Mouse (Mus musculus) kidney, postnatal 0 days (tissue): ENCODE results near the gene Ift122. TPM values are rescaled to one million over a fixed set of nuclear protein-coding genes. Genes with fewer than 3 reads are reported as not detected.

Experiments used
- ATAC-seq: fragments of 200-750 bp; cut with Nextera tagmentation; replicated peaks from 2 replicates; pipeline ENCODE4 v1.8.0; 2017; ENCODE audit warnings: low read depth, moderate number of reproducible peaks, moderate TSS enrichment, moderate library complexity; ENCODE audit not compliant: low FRiP score
- DNase-seq: peaks from one replicate; pipeline ENCODE4 v3.0.0-alpha.2; 2016; ENCODE audit warnings: low spot score
- H3K27ac ChIP-seq: fragments of 300-500 bp; sonication (generic); 2 replicates; pipeline ENCODE4 v1.5.1; 2014; ENCODE audit warnings: mild to moderate bottlenecking
- H3K27me3 ChIP-seq: fragments of 300-500 bp; sonication (generic); 2 replicates; pipeline ENCODE4 v1.6.1; 2014; ENCODE audit warnings: low read length, mixed read lengths; ENCODE audit not compliant: insufficient read depth
- H3K36me3 ChIP-seq: fragments of 300-500 bp; sonication (generic); 2 replicates; pipeline ENCODE4 v1.6.1; 2014; ENCODE audit warnings: low read length, mixed read lengths; ENCODE audit not compliant: insufficient read depth
- H3K4me1 ChIP-seq: fragments of 300-500 bp; sonication (generic); replicated peaks from 2 replicates; pipeline ENCODE4 v1.6.1; 2014; ENCODE audit warnings: antibody characterized with exemption, low read length, mixed read lengths; ENCODE audit not compliant: insufficient read depth
- H3K4me2 ChIP-seq: fragments of 300-500 bp; sonication (generic); 2 replicates; pipeline ENCODE4 v1.6.1; 2014; ENCODE audit warnings: mild to moderate bottlenecking, low read length, moderate library complexity, mixed read lengths
- H3K4me3 ChIP-seq: fragments of 300-500 bp; sonication (generic); replicated peaks from 2 replicates; pipeline ENCODE4 v1.5.1; 2014; ENCODE audit warnings: low read depth, low read length
- H3K9ac ChIP-seq: fragments of 300-500 bp; sonication (generic); 2 replicates; pipeline ENCODE4 v1.6.1; 2014; ENCODE audit warnings: low read depth, low read length
- H3K9me3 ChIP-seq: fragments of 300-500 bp; sonication (generic); replicated peaks from 2 replicates; pipeline ENCODE4 v1.6.1; 2016; ENCODE audit warnings: low read length, inconsistent platforms, mixed read lengths
- CTCF ChIP-seq: IDR thresholded peaks from 2 replicates; pipeline ENCODE4 v1.5.1; 2016; ENCODE audit warnings: antibody characterized with exemption, low read depth, mild to moderate bottlenecking, moderate library complexity
- WGBS: fragments of 180-500 bp; shearing (Covaris S2); extraction: QIAGEN DNeasy Blood & Tissue Kit; methylation state at CpG from one replicate; pipeline ENCODE4 v1.1.7; 2014; 5-methylcytosine and 5-hydroxymethylcytosine counted together
- polyA plus RNA-seq: library from polyadenylated mRNA; unstranded; fragments of >200 nt; fragmentation: Nextera tagmentation; extraction: Ambion mirVana; gene quantifications from 2 replicates; pipeline ENCODE4 v1.2.1, GENCODE M21; 2015

The Ift122 gene
- polyA plus RNA-seq, 1 experiment from 2014 or later, result 14.9 TPM

GRCm38 (mm10) chr6:115926416-115926815 is 73.1 kb downstream of the Ift122 start:
- peaks cover 7% of the 10 kb centered on the region for H3K4me1 ChIP-seq
- no peak for TF ChIP-seq CTCF
- no peaks in the 10 kb centered on the region for H3K27me3 ChIP-seq
- H3K4me3 ChIP-seq, result no peak overlapping the region
- 83% methylated on average over 10 of the region's 10 CpGs for WGBS
- H3K9ac ChIP-seq, result no peak overlapping the region
- ATAC-seq (no peak), DNase-seq (no peak)
- no peak overlapping the region for H3K4me2 ChIP-seq
- H3K27ac ChIP-seq, result no peak overlapping the region
- 0 out of 2 replicates have a peak, but pooled peaks cover 2% of the 10 kb centered on the region for H3K36me3 ChIP-seq
- H3K9me3 ChIP-seq, result no peaks in the 10 kb centered on the region

GRCm38 (mm10) chr6:115927292-115928242 is 74.3 kb downstream of the Ift122 start:
- H3K4me1 ChIP-seq, result peaks cover 7% of the 10 kb centered on the region
- no peak overlapping the region for H3K4me3 ChIP-seq
- H3K27ac ChIP-seq, result no peak overlapping the region
- ATAC-seq (no peak), DNase-seq (no peak)
- 0 out of 2 replicates have a peak, but pooled peaks cover 2% of the 10 kb centered on the region for H3K36me3 ChIP-seq
- no peaks in the 10 kb centered on the region for H3K27me3 ChIP-seq
- H3K4me2 ChIP-seq, result no peak overlapping the region
- H3K9ac ChIP-seq, result no peak overlapping the region
- WGBS, result 74% methylated on average over 10 of the region's 10 CpGs
- no peak for TF ChIP-seq CTCF
- no peaks in the 10 kb centered on the region for H3K9me3 ChIP-seq

DNA sequence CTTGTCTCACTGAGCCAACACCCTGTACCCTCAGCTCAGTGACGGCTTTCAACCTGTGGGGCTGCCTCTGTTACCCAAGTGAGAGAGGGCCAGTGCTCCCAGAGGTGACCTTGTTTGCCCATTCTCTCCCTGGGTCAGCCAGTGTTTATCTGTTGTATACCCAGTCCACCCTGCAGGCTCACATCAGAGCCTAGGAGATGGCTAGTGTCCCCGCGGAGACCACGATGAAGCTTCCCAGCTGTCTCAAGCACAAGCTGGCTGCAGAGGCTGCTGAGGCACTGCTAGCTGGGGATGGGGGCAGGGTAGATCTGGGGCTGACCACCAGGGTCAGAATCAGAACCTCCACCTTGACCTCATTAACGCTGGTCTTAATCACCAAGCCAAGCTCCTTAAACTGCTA is 76.7 kb downstream of the Ift122 start:
- Histone ChIP-seq H3K27me3 (no peaks in the 10 kb centered on the region), H3K9me3 (no peaks in the 10 kb centered on the region), H3K9ac (no peak overlapping the region), H3K4me2 (no peak overlapping the region), H3K4me1 (peaks cover 7% of the 10 kb centered on the region), H3K27ac (no peak overlapping the region), H3K4me3 (no peak overlapping the region), H3K36me3 (no peaks in the 10 kb centered on the region)
- DNase-seq, result no peak
- 36% methylated on average over 5 of the region's 5 CpGs for WGBS
- ATAC-seq, result no peak
- TF ChIP-seq CTCF, result no peak

DNA sequence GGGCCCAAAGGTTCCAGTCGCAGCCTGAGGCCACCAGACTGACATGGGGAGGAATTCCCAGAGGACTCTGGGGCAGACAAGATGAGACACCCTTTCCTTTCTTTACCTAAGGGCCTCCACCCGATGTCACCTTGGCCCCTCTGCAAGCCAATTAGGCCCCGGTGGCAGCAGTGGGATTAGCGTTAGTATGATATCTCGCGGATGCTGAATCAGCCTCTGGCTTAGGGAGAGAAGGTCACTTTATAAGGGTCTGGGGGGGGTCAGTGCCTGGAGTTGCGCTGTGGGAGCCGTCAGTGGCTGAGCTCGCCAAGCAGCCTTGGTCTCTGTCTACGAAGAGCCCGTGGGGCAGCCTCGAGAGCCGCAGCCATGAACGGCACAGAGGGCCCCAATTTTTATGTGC is 78.4 kb downstream of the Ift122 start, which contains the start of gene Rho:
Gene Rho, plus strand, starts transcription at position 110 of the 400 bp plus-strand sequence.
- no peak within 1 kb of the TSS for H3K27ac ChIP-seq
- no peaks in the 10 kb centered on the region for H3K27me3 ChIP-seq
- no peak for TF ChIP-seq CTCF
- H3K9ac ChIP-seq, result no peak within 1 kb of the TSS
- no peak within 1 kb of the TSS for H3K4me2 ChIP-seq
- no peak within 1 kb of the TSS for H3K4me3 ChIP-seq
- ATAC-seq (no peak), DNase-seq (no peak)
- H3K9me3 ChIP-seq, result no peaks in the 10 kb centered on the region
- H3K36me3 ChIP-seq, result no peaks in the 10 kb centered on the region
- WGBS, result 86% methylated on average over 14 of the region's 14 CpGs
- H3K4me1 ChIP-seq, result peaks cover 7% of the 10 kb centered on the region

DNA sequence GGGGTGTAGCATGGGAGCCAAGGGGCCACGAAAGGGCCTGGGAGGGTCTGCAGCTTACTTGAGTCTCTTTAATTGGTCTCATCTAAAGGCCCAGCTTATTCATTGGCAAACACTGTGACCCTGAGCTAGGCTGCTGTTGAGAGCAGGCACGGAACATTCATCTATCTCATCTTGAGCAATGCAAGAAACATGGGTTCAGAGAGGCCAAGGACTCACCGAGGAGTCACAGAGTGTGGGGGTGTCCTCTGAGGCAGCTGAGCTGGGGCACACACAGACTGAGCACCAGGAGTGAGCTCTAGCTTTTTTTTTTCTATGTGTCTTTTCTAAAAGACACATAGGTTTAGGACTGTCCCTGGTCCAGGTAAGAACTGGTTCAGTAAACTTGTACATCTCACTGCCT is 79.1 kb downstream of the Ift122 start:
- Histone ChIP-seq H3K4me2 (no peak overlapping the region), H3K36me3 (no peaks in the 10 kb centered on the region), H3K9me3 (no peaks in the 10 kb centered on the region), H3K27me3 (no peaks in the 10 kb centered on the region), H3K27ac (no peak overlapping the region), H3K9ac (no peak overlapping the region), H3K4me3 (no peak overlapping the region), H3K4me1 (peaks cover 7% of the 10 kb centered on the region)
- 85% methylated on average over 3 of the region's 3 CpGs for WGBS
- no peak for DNase-seq
- TF ChIP-seq CTCF, result no peak
- ATAC-seq, result no peak

DNA sequence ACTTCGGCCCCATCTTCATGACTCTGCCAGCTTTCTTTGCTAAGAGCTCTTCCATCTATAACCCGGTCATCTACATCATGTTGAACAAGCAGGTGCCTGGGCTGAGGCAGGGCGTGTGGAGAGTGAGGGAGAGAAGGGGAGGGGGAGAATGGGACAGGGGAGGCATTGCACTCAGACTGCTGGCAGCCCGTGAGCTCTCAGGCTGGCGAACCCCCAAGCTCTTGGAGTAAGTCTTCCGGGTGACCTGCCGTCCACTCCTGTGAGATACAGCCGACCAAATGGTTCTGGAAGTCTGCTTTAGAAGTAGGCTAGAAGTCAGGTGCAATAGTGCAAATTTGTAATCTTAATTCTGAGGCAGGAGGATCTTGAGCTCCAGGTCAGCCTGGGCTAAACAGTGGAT is 82.3 kb downstream of the Ift122 start:
- no peak for DNase-seq
- WGBS, result 77% methylated on average over 8 of the region's 8 CpGs
- peaks cover 4% of the 10 kb centered on the region; the same call in 1 of the 2 replicates for H3K4me1 ChIP-seq

More for the DNA sequence above, 82.3 kb downstream of the Ift122 start:
- Histone ChIP-seq H3K4me2 (no peak overlapping the region), H3K36me3 (no peaks in the 10 kb centered on the region), H3K27ac (no peak overlapping the region), H3K27me3 (no peaks in the 10 kb centered on the region), H3K9me3 (no peaks in the 10 kb centered on the region), H3K4me3 (no peak overlapping the region), H3K9ac (no peak overlapping the region)
- no peak for TF ChIP-seq CTCF
- ATAC-seq, result no peak
